Mouse (Mus musculus): ENCODE measurements around the gene Tubal3.
"Not testable (repeated sequence)": the region's sequence is repeated elsewhere in the genome, so short reads cannot be mapped to it uniquely, and the experiment has no call there.

The Tubal3 gene

GRCm38 (mm10) chr13:3917571-3918311 lies at the start of gene Tubal3, which contains the start of gene Net1:
Gene Tubal3, plus strand, starts transcription at chr13:3918274.
Gene Net1, minus strand, starts transcription at chr13:3918220.
- peak; percentile 92 for DNase-seq

GRCm38 (mm10) chr13:3869901-3870300 lies 48.2 kb upstream of the Tubal3 start:
- DNase-seq, result no peak

- DNase-seq, result peak; percentile 54
Observed at GRCm38 (mm10) chr13:3872832-3873231, 45.2 kb upstream of the Tubal3 start.

- no peak for DNase-seq
Observed at GRCm38 (mm10) chr13:3876448-3876847, 41.6 kb upstream of the Tubal3 start.

GRCm38 (mm10) chr13:3877185-3877584 lies 40.9 kb upstream of the Tubal3 start:
- DNase-seq, result no peak

- no peak for DNase-seq
Observed at GRCm38 (mm10) chr13:3877679-3878220, 40.3 kb upstream of the Tubal3 start.

- DNase-seq, result no peak
Observed at GRCm38 (mm10) chr13:3886663-3887062, 31.4 kb upstream of the Tubal3 start.

- DNase-seq, result no peak
Observed at GRCm38 (mm10) chr13:3889111-3889510, 29.0 kb upstream of the Tubal3 start.

- no peak for DNase-seq
Observed at GRCm38 (mm10) chr13:3890061-3890460, 28.0 kb upstream of the Tubal3 start.

- peak; percentile 43 for DNase-seq
Observed at GRCm38 (mm10) chr13:3891479-3892087, 26.5 kb upstream of the Tubal3 start.

GRCm38 (mm10) chr13:3892601-3893000 lies 25.5 kb upstream of the Tubal3 start:
- no peak for DNase-seq

- peak; percentile 97 for DNase-seq
Observed at GRCm38 (mm10) chr13:3893126-3893734, 24.8 kb upstream of the Tubal3 start.

GRCm38 (mm10) chr13:3894549-3894948 lies 23.5 kb upstream of the Tubal3 start:
- DNase-seq, result no peak

GRCm38 (mm10) chr13:3895397-3895980 lies 22.6 kb upstream of the Tubal3 start:
- no peak for DNase-seq

GRCm38 (mm10) chr13:3896032-3896431 lies 22.0 kb upstream of the Tubal3 start:
- no peak for DNase-seq

- peak; percentile 82 for DNase-seq
Observed at GRCm38 (mm10) chr13:3896913-3897312, 21.2 kb upstream of the Tubal3 start.

GRCm38 (mm10) chr13:3898202-3898601 lies 19.9 kb upstream of the Tubal3 start:
- not testable (repeated sequence) for DNase-seq

- DNase-seq, result no peak
Observed at GRCm38 (mm10) chr13:3899301-3899700, 18.8 kb upstream of the Tubal3 start.

GRCm38 (mm10) chr13:3907151-3907696 lies 10.8 kb upstream of the Tubal3 start:
- no peak for DNase-seq

GRCm38 (mm10) chr13:3908262-3908661 lies 9.8 kb upstream of the Tubal3 start:
- no peak for DNase-seq

- no peak for DNase-seq
Observed at GRCm38 (mm10) chr13:3910356-3910755, 7.7 kb upstream of the Tubal3 start.

GRCm38 (mm10) chr13:3913504-3913903 lies 4.6 kb upstream of the Tubal3 start:
- DNase-seq, result no peak

GRCm38 (mm10) chr13:3924483-3924882 lies 6.4 kb downstream of the Tubal3 start:
- DNase-seq, result no peak

Measured in liver (tissue).